Mouse (Mus musculus): ENCODE results near the gene Aldh1a1. TPM values are rescaled to one million over a fixed set of nuclear protein-coding genes. Genes with fewer than 3 reads are reported as not detected.
"Not testable (repeated sequence)": the region's sequence is repeated elsewhere in the genome, so short reads cannot be mapped to it uniquely, and the experiment has no call there.

The Aldh1a1 gene
- total RNA-seq, 2 experiments from 2014 or later = 10.3 to 17.2 TPM

DNA sequence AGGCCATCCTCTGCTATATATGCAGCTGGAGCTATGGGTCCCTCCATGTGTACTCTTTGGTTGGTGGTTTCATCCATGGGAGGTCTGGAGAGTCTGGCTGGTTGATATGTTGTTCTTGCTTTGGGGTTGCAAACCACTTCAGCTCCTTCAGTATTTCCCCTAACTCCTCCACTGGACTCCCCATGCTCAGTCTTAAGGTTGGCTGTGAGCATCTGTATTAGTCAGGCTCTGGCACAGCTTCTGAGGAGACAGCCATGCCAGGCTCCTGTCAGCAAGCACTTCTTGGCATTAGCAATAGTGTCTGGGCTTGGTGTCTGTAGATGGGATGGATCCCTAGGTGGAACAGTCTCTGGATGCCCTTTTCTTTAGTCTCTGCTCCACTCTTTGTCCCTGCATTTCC lies 155.0 kb downstream of the Aldh1a1 start:
- DNase-seq = peak; percentile 32 to 36
- intact Hi-C loops (cut with DNase I) = not testable (repeated sequence)

GRCm38 (mm10) chr19:20650008-20650407 lies 157.5 kb downstream of the Aldh1a1 start:
- intact Hi-C loops (cut with DNase I) = no loop called here
- DNase-seq = no peak

DNA sequence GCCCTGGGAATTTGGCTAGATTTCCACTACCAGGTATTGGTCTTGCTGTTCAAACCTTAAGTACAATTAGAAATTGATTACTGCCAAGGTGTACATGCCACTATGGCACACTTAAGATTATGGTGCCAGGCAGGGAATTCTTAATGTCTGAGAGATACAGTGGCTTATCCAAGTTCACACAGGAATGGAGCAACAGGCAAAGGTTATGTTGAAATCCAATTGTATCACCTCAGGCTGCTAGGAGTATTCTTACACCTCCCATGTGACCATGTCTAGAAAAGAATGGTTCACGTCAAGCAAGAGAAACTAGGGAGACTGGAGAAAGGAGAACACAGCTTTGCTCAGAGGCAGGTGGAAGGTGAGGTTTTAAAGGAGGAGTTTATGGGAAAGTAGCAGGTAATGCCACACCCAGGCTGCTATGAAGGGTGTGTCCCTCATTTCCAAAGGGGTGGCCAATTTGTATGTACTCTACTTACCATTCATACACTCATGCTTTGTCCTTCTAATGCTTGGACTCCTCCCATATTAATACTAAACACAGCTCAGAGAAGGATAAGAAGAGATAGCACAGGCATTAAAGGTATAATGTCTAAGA lies 160.7 kb downstream of the Aldh1a1 start:
- intact Hi-C loops (cut with DNase I) = no loop called here
- no peak for DNase-seq

DNA sequence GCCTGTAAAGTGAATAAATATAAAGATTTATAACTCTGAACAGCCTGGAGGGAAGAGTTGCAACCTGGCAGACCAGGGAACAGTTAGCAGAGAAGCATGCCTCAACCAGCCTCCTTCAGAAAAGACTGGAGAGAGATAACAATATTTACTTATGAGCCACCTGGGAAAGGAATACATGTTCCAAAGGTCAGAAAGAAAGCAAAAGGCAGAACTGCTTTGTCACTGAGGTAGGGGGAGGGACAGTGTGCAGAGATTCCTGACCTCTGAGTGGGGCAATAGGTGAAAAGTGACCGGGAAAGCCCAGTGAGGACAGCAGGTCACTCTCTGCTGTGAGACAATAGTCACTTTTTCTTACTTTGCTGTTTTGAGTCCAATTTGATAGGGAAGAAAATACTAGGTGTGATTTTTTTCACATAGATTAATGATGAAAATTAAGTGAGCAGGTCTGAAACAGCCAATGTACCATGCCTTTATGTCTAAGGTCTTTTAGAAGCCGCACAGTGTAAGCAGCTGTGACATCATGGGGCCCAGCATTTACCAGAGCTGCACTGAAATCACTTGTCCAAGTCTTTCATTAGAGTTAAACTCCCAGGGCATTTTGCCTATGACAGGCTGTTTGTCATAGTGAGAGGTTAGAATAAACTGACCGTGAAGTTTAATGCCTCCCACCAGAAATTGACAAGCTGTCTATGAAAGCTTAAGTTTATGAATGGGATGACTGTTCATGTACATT lies 161.8 kb downstream of the Aldh1a1 start:
- DNase-seq = no peak
- intact Hi-C loops (cut with DNase I) = no loop called here

GRCm38 (mm10) chr19:20677697-20678355 lies 185.3 kb downstream of the Aldh1a1 start:
- no peak for DNase-seq
- intact Hi-C loops (cut with DNase I) = no loop called here

Other genes starting within 250 kb of the Aldh1a1 start
- gene Anxa1, start 101.8 kb upstream of the Aldh1a1 start, total RNA-seq (2021) = 10 to 100 TPM; 33.7 to 35.6 TPM
- gene Aldh1a7, start 234.8 kb downstream of the Aldh1a1 start, total RNA-seq (2021) = under 1 TPM; 0.27 to 0.93 TPM

Measured in heart, postnatal 10 days (tissue).